Mouse (Mus musculus) kidney, adult 2 months (tissue): ENCODE measurements at regions not wholly inside any gene's neighbourhood (a gene's known extent, or its start where the extent isn't known, plus 50 kb on each side); places are given as distances from the start of the nearest gene placed in this dataset.

ENCODE experiments used
- DNase-seq: peaks from one replicate; pipeline ENCODE4 v3.0.0; 2021
- H3K27ac ChIP-seq: fragments of 200-500 bp; 2 replicates; pipeline ENCODE4 v1.5.1; 2012; ENCODE audit warnings: low read depth, low read length, control low read depth, inconsistent platforms; ENCODE audit not compliant: insufficient read depth
- H3K27me3 ChIP-seq: fragments of 200-500 bp; replicated peaks from 2 replicates; pipeline ENCODE4 v1.6.1; 2012; ENCODE audit warnings: mild to moderate bottlenecking, moderate library complexity, low read length, inconsistent platforms; ENCODE audit not compliant: control insufficient read depth, insufficient read depth
- H3K36me3 ChIP-seq: fragments of 200-500 bp; 2 replicates; pipeline ENCODE4 v1.6.1; 2012; ENCODE audit warnings: mild to moderate bottlenecking, moderate library complexity, low read length, inconsistent platforms; ENCODE audit not compliant: control insufficient read depth, insufficient read depth
- H3K4me1 ChIP-seq: fragments of 200-500 bp; 2 replicates; pipeline ENCODE4 v1.6.1; 2011; ENCODE audit warnings: low read length; ENCODE audit not compliant: control insufficient read depth, insufficient read depth
- H3K4me3 ChIP-seq: fragments of 200-500 bp; 2 replicates; pipeline ENCODE4 v1.5.1; 2011; ENCODE audit warnings: mild to moderate bottlenecking, low read depth, low read length, control low read depth; ENCODE audit not compliant: insufficient read depth
- CTCF ChIP-seq: fragments of 200-500 bp; conservative IDR thresholded peaks from 2 replicates; pipeline ENCODE4 v1.5.1; 2011; ENCODE audit warnings: low read depth, mild to moderate bottlenecking, control low read depth, low read length, moderate library complexity, mixed read lengths; ENCODE audit not compliant: insufficient read depth, insufficient read length
- POLR2A ChIP-seq: fragments of 200-500 bp; IDR thresholded peaks from one replicate; pipeline ENCODE4 v1.6.1; 2011; ENCODE audit warnings: low read depth, low read length, control low read depth
- WGBS: fragments of 180-500 bp; shearing (Covaris S2); methylation state at CpG from one replicate; pipeline ENCODE4 v1.1.7; 2018; 5-methylcytosine and 5-hydroxymethylcytosine counted together

- H3K36me3 ChIP-seq: no peaks in the 10 kb centered on the region
- no peak overlapping the region for H3K4me3 ChIP-seq
- no peak for TF ChIP-seq POLR2A
- TF ChIP-seq CTCF: no peak
- H3K27ac ChIP-seq: no peak overlapping the region
- no peak for DNase-seq
- no peaks in the 10 kb centered on the region for H3K4me1 ChIP-seq
- WGBS: 89% methylated on average over 5 of the region's 5 CpGs
- no peaks in the 10 kb centered on the region for H3K27me3 ChIP-seq
Observed at GRCm38 (mm10) chr8:101564447-101564846, 1221.0 kb downstream of the Cdh11 start.

- Histone ChIP-seq H3K36me3 (no peaks in the 10 kb centered on the region), H3K27me3 (no peaks in the 10 kb centered on the region), H3K4me3 (no peak overlapping the region), H3K4me1 (no peaks in the 10 kb centered on the region), H3K27ac (no peak overlapping the region)
- WGBS: 62% methylated on average over 1 of the region's 1 CpGs
- TF ChIP-seq POLR2A (no peak), CTCF (no peak)
- DNase-seq: no peak
Observed at GRCm38 (mm10) chr8:101522758-101523157, 1262.7 kb downstream of the Cdh11 start.

GRCm38 (mm10) chr8:101478554-101479314 is 1306.7 kb downstream of the Cdh11 start:
- no peaks in the 10 kb centered on the region for H3K27me3 ChIP-seq
- H3K4me3 ChIP-seq: no peak overlapping the region
- no peak for TF ChIP-seq POLR2A
- no peak for TF ChIP-seq CTCF
- H3K27ac ChIP-seq: no peak overlapping the region
- no peaks in the 10 kb centered on the region for H3K36me3 ChIP-seq
- WGBS: 36% methylated on average over 2 of the region's 2 CpGs
- no peak for DNase-seq
- no peaks in the 10 kb centered on the region for H3K4me1 ChIP-seq

DNA sequence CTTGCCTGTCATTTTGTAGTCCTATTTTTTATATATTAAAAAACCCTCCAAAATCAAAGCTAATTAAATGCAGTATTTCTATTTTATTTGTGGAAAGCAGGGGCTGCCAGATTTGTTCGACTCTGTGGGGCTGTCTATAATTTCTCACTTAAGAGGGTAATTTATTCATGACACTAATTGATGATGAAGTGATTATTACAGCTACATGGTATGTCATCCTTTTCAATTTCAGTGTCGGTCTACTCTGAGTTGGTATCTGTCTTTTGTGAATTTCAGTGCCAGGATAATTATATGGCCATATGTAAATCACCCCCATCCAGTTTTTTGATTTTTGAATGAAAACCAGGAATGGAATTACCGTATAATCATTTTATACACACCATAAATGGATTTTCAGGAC is 1319.1 kb downstream of the Cdh11 start:
- TF ChIP-seq CTCF (no peak), POLR2A (no peak)
- WGBS: 70% methylated on average over 3 of the region's 3 CpGs
- Histone ChIP-seq H3K4me1 (no peaks in the 10 kb centered on the region), H3K27ac (no peak overlapping the region), H3K4me3 (no peak overlapping the region), H3K27me3 (no peaks in the 10 kb centered on the region), H3K36me3 (no peaks in the 10 kb centered on the region)
- no peak for DNase-seq

GRCm38 (mm10) chr8:101462515-101462914 is 1322.9 kb downstream of the Cdh11 start:
- Histone ChIP-seq H3K4me3 (no peak overlapping the region), H3K36me3 (no peaks in the 10 kb centered on the region), H3K27ac (no peak overlapping the region), H3K4me1 (no peaks in the 10 kb centered on the region), H3K27me3 (no peaks in the 10 kb centered on the region)
- no peak for TF ChIP-seq POLR2A
- no peak for TF ChIP-seq CTCF
- DNase-seq: no peak
- whole genome bisulfite sequencing: 73% methylated on average over 1 of the region's 1 CpGs

- TF ChIP-seq CTCF (no peak), POLR2A (no peak)
- H3K27ac ChIP-seq: no peak overlapping the region
- H3K4me1 ChIP-seq: no peaks in the 10 kb centered on the region
- no peaks in the 10 kb centered on the region for H3K36me3 ChIP-seq
- 77% methylated on average over 1 of the region's 1 CpGs for WGBS
- no peaks in the 10 kb centered on the region for H3K27me3 ChIP-seq
- H3K4me3 ChIP-seq: no peak overlapping the region
- DNase-seq: no peak
Observed at GRCm38 (mm10) chr8:101444730-101445129, 1340.7 kb downstream of the Cdh11 start.

DNA sequence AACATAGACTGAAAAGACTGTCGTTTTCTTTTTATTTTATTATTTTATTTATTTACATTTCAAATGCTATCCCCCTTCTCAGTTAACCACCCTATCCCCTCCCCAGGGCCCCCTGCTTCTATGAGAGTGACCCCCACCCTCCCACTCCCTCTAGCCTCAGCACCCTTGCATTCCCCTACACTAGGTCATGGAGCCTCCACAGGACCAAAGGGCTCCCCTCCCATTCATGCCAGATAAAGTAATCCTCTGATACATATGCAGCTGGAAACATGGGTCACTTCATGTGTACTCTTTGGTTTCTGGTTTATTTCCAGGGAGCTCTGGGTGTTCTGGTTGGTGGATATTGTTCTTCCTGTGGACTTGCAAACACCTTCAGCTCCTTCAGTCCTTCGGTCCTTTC is 1342.9 kb downstream of the Cdh11 start:
- 81% methylated on average over 2 of the region's 2 CpGs for WGBS
- no peaks in the 10 kb centered on the region for H3K27me3 ChIP-seq
- no peaks in the 10 kb centered on the region for H3K4me1 ChIP-seq
- no peaks in the 10 kb centered on the region for H3K36me3 ChIP-seq
- no peak overlapping the region for H3K27ac ChIP-seq
- DNase-seq: no peak
- no peak for TF ChIP-seq CTCF
- TF ChIP-seq POLR2A: no peak
- H3K4me3 ChIP-seq: no peak overlapping the region

GRCm38 (mm10) chr8:101435691-101436090 is 1349.8 kb downstream of the Cdh11 start:
- Histone ChIP-seq H3K4me3 (no peak overlapping the region), H3K27ac (no peak overlapping the region), H3K4me1 (no peaks in the 10 kb centered on the region), H3K27me3 (no peaks in the 10 kb centered on the region), H3K36me3 (no peaks in the 10 kb centered on the region)
- TF ChIP-seq CTCF (no peak), POLR2A (no peak)
- 45% methylated on average over 4 of the region's 4 CpGs for WGBS
- no peak for DNase-seq
